Mouse (Mus musculus) liver, adult 2 months (tissue): Measurements from ENCODE around the gene Zfp871.

ENCODE experiments used
- CTCF ChIP-seq: fragments of 200-500 bp; IDR thresholded peaks from 2 replicates; pipeline ENCODE4 v1.5.1; 2011; ENCODE audit warnings: low read depth, low read length, control low read depth
- POLR2A ChIP-seq: fragments of 200-500 bp; IDR thresholded peaks from 2 replicates; pipeline ENCODE4 v1.6.1; 2011; ENCODE audit warnings: low read length, control low read depth; ENCODE audit not compliant: insufficient read depth; ENCODE audit errors: extremely low read depth

GRCm38 (mm10) chr17:32786944-32787343 is 1.1 kb downstream of the Zfp871 start:
- no peak for TF ChIP-seq POLR2A
- TF ChIP-seq CTCF: no peak
